In the genomic region with DNA sequence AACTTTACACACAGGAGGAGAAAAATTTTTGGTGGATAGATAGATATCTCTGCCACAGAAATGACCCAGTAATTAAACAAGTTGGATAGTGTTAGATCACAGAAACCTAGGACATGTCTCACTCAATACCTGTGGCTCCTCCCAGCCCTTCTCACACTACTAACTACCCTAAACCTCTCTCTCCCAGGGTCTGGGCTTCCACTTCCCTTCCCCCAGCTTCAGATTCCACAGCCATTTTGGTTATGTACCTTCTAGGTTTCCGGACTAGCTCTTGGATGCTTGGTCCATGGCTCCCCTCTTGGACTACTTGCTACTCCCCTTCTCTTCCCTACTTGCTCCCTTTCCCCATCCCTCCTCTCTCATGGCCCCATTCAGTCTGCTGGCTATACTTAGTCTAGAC, we compare ENCODE assay signal across 16 mouse cellular contexts.
"Had no signal": no experiment of that assay in that cellular context is flagged by ENCODE, and none has a peak within 500 bp of the region (broad histone marks: within the 10 kb centered on the region; RNA-seq: fewer than 3 reads in every experiment).

No protein-coding gene starts in this region.

- H3K36me3 ChIP-seq: midbrain, embryonic 12.5 days; midbrain, embryonic 15.5 days; neural tube, embryonic 12.5 days had no signal

- DNase-seq: liver, postnatal 0 days; lung, embryonic 14.5 days; lung, postnatal 10 days; lung, postnatal 4 days; retina, postnatal 1 day; right cerebral cortex, adult 18-20 months; right cerebral cortex, postnatal 25 days; right cerebral cortex, postnatal 4 days; spleen, adult 18-20 months; thymus, adult 18-20 months; thymus, postnatal 14 days; thymus, postnatal 36 days had no signal

- H3K27me3 ChIP-seq: midbrain, embryonic 12.5 days; midbrain, embryonic 15.5 days; neural tube, embryonic 12.5 days had no signal

- H3K9me3 ChIP-seq: midbrain, embryonic 10.5 days; midbrain, embryonic 12.5 days; midbrain, embryonic 15.5 days; neural tube, embryonic 12.5 days had no signal

- H3K27ac ChIP-seq: midbrain, embryonic 10.5 days; midbrain, embryonic 12.5 days; midbrain, embryonic 15.5 days; neural tube, embryonic 12.5 days had no signal

- H3K4me3 ChIP-seq: midbrain, embryonic 10.5 days; midbrain, embryonic 12.5 days; midbrain, embryonic 15.5 days; neural tube, embryonic 12.5 days had no signal
